Mouse (Mus musculus) lung, embryonic 14.5 days (tissue): Measurements from ENCODE around the gene Nup210l. TPM values are rescaled to one million over a fixed set of nuclear protein-coding genes. Genes with fewer than 3 reads are reported as not detected.
A peak's percentile ranks its signal among the peaks of the same experiment; 100 is the strongest.

Experiments used
- ATAC-seq: fragments of 200-750 bp; cut with Nextera tagmentation; 2 replicates; pipeline ENCODE4 v1.8.0; 2017; ENCODE audit warnings: mild to moderate bottlenecking, moderate TSS enrichment, moderate library complexity; ENCODE audit not compliant: insufficient read depth
- DNase-seq: peaks from one replicate; pipeline ENCODE4 v3.0.0-alpha.2; 2015
- H3K27ac ChIP-seq: fragments of 300-500 bp; sonication (generic); 2 replicates; pipeline ENCODE4 v1.5.1; 2014; ENCODE audit warnings: low read depth, mild to moderate bottlenecking, moderate library complexity
- H3K27me3 ChIP-seq: fragments of 300-500 bp; sonication (generic); 2 replicates; pipeline ENCODE4 v1.6.1; 2014; ENCODE audit warnings: low read length, control low read depth; ENCODE audit not compliant: insufficient read depth
- H3K36me3 ChIP-seq: fragments of 300-500 bp; sonication (generic); 2 replicates; pipeline ENCODE4 v1.6.1; 2014; ENCODE audit warnings: control low read depth; ENCODE audit not compliant: insufficient read depth
- H3K4me1 ChIP-seq: fragments of 300-500 bp; sonication (generic); 2 replicates; pipeline ENCODE4 v1.6.1; 2014; ENCODE audit warnings: antibody characterized with exemption, control low read depth; ENCODE audit not compliant: insufficient read depth
- H3K4me2 ChIP-seq: fragments of 300-500 bp; sonication (generic); 2 replicates; pipeline ENCODE4 v1.6.1; 2014; ENCODE audit warnings: mild to moderate bottlenecking
- H3K4me3 ChIP-seq: fragments of 300-500 bp; sonication (generic); 2 replicates; pipeline ENCODE4 v1.5.1; 2014; ENCODE audit warnings: low read depth, low read length
- H3K9ac ChIP-seq: fragments of 300-500 bp; sonication (generic); 2 replicates; pipeline ENCODE4 v1.6.1; 2014
- H3K9me3 ChIP-seq: fragments of 300-500 bp; sonication (generic); 2 replicates; pipeline ENCODE4 v1.6.1; 2016; ENCODE audit warnings: low read depth, low read length, control low read depth
- CTCF ChIP-seq: IDR thresholded peaks from 2 replicates; pipeline ENCODE4 v1.5.1; 2016; ENCODE audit warnings: antibody characterized with exemption, low read depth
- WGBS: fragments of 180-500 bp; shearing (Covaris S2); extraction: QIAGEN DNeasy Blood & Tissue Kit; methylation state at CpG from one replicate; pipeline ENCODE4 v1.1.7; 2014; 5-methylcytosine and 5-hydroxymethylcytosine counted together
- polyA plus RNA-seq: library from polyadenylated mRNA; unstranded; fragments of >200 nt; fragmentation: Nextera tagmentation; extraction: Ambion mirVana; gene quantifications from 2 replicates; pipeline ENCODE4 v1.2.1, GENCODE M21; 2014

The Nup210l gene
- polyA plus RNA-seq, 1 experiment from 2014 or later: 0.58 TPM

DNA sequence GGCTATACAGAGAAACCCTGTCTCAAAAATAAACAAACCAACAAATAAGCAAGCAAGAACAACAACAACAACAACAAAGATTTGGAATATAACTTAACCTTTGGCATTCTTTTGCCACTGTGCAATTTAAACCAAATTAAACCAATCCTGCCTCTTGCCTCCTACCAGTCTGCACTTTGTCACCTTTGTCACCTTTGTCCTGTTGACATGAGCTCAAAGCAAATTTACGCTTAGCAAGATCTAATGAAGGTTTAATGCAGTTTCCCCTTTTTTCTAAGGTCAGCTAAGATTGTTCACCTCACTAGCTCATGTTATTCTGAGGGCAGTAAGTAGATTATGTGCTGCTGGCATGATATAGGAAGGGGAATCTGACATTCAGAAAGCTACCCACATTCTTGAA is 93.6 kb downstream of the Nup210l start:
- WGBS: 76% methylated on average over 1 of the region's 1 CpGs
- no peaks in the 10 kb centered on the region for H3K36me3 ChIP-seq
- no peak overlapping the region for H3K9ac ChIP-seq
- TF ChIP-seq CTCF: no peak
- H3K4me3 ChIP-seq: no peak overlapping the region
- H3K27me3 ChIP-seq: no peaks in the 10 kb centered on the region
- ATAC-seq: no peak
- no peaks in the 10 kb centered on the region for H3K9me3 ChIP-seq
- DNase-seq: no peak
- H3K4me2 ChIP-seq: no peak overlapping the region
- no peaks in the 10 kb centered on the region for H3K4me1 ChIP-seq
- H3K27ac ChIP-seq: no peak overlapping the region

DNA sequence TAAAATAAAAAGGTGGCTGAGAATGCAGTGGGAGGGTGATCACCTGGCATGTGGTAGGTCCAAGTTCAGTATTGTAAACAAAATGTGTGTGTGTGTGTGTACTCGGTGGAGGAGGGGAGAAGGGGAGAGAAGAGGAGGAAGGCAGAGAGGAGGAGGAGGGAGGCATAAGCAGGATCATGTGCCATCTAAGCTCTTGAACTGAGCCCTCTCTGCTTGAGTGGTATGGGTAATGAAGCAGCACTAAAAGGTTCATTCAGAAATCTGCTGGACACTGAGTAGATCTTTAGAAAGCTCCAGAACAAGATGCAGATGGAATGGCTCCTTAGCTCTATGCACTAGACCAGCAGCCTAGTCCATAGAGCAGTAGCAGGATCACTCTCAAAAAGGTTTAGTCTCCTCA is 99.0 kb downstream of the Nup210l start:
- H3K27me3 ChIP-seq: no peaks in the 10 kb centered on the region
- H3K4me2 ChIP-seq: no peak overlapping the region
- no peaks in the 10 kb centered on the region for H3K9me3 ChIP-seq
- 65% methylated on average over 1 of the region's 1 CpGs for WGBS
- H3K4me3 ChIP-seq: no peak overlapping the region
- no peak overlapping the region for H3K27ac ChIP-seq
- DNase-seq (no peak), ATAC-seq (no peak)
- no peaks in the 10 kb centered on the region for H3K4me1 ChIP-seq
- H3K36me3 ChIP-seq: peaks cover 6% of the 10 kb centered on the region
- no peak overlapping the region for H3K9ac ChIP-seq
- TF ChIP-seq CTCF: no peak

DNA sequence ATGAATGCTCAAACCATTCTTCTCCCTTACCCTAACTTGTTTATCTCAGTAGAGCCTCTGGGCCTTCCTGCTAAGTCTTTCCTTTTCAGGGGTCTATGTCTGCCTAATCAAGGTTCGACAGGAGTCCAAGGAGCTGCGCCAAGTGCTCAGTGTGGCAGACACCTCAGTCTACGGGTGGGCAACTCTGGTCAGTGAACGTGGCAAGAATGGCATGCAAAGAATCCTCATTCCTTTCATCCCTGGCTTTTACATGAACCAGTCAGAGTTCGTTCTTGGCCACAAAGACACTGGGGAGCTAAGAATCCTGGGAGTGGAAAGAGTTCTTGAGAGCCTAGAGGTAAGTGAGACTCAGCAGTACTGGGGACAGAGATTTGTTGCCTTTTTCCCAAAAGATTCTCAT is 99.7 kb downstream of the Nup210l start:
- Histone ChIP-seq H3K4me2 (no peak overlapping the region), H3K9me3 (no peaks in the 10 kb centered on the region), H3K4me3 (no peak overlapping the region), H3K36me3 (peaks cover 13% of the 10 kb centered on the region), H3K27me3 (no peaks in the 10 kb centered on the region), H3K9ac (no peak overlapping the region), H3K4me1 (no peaks in the 10 kb centered on the region), H3K27ac (no peak overlapping the region)
- 66% methylated on average over 5 of the region's 5 CpGs for WGBS
- ATAC-seq (no peak), DNase-seq (no peak)
- no peak for TF ChIP-seq CTCF

DNA sequence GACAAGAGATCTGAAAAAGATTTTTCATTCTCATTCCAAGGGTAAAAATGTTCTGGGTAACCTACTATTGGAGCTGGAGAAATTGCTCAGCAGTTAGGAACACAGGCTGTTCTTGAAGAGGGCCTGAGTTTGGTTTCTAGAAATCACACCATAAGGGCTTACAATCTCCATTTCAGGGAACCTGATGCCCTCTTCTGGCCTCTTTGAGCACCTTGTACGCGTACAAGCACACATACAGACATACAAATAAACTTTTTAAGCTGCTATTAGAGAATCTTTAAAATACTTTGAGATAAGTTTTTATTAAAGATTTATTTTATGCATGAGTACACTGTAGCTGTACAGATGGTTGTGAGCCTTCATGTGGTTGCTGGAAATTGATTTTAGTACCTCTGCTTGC is 100.7 kb downstream of the Nup210l start:
- no peak for ATAC-seq
- TF ChIP-seq CTCF: no peak
- Histone ChIP-seq H3K36me3 (peaks cover 23% of the 10 kb centered on the region), H3K27me3 (no peaks in the 10 kb centered on the region), H3K9me3 (no peaks in the 10 kb centered on the region), H3K4me1 (no peaks in the 10 kb centered on the region), H3K4me3 (no peak overlapping the region), H3K9ac (no peak overlapping the region), H3K27ac (no peak overlapping the region), H3K4me2 (no peak overlapping the region)
- WGBS: 94% methylated on average over 2 of the region's 2 CpGs
- DNase-seq: no peak

DNA sequence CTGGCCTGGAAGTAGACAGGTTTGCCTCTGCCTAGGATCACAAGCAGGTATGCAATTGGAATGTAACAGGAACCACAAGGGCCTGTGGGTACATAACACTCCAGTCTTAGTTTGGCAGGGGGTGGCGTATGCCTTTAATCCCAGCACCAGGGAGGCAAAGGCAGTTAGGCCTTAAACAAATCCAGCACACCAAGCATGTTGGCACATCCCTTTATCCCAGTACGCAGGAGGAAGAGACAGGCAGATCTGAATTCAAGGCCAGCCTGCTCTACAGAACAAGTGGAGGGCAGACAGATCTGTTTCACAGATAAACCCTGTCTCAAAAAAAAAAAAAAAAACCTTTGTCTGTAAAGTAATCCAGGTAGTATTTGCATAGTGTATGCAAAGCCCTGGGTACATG is 104.7 kb downstream of the Nup210l start:
- DNase-seq (no peak), ATAC-seq (no peak)
- Histone ChIP-seq H3K4me2 (no peak overlapping the region), H3K27me3 (no peaks in the 10 kb centered on the region), H3K4me1 (peaks cover 13% of the 10 kb centered on the region), H3K9ac (no peak overlapping the region), H3K36me3 (peaks cover 55% of the 10 kb centered on the region), H3K27ac (no peak overlapping the region), H3K4me3 (no peak overlapping the region), H3K9me3 (no peaks in the 10 kb centered on the region)
- WGBS: 72% methylated on average over 2 of the region's 2 CpGs
- TF ChIP-seq CTCF: no peak

DNA sequence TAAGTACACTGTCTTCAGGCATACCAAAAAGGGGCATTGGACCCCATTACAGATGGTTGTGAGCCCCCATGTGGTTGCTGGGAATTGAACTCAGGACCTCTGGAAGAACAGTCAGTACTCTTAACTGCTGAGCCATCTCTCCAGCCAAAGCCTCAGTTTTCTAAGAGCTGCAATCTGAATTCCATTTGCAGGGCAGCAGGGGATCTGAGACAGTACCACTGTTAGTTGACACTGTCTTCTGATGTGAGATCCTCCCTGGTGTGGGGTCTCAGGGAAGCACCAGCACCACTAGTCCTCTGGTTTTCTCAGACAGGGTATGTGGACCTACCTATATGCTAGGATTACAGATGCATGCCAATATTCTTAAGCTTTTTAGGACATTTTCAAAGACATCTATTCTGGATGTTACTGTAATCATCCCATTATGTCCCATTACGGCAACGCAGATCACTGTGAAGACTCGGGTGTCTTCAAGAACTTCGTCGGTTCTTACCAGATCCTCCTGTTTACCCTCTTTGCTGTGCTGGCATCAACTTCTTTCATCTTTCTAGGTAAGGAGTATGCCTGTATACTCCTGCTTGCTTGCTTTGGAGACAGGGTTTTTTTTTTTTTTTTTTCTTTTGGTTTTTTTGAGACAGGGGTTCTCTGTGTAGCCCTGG is 106.1 kb downstream of the Nup210l start:
- H3K4me3 ChIP-seq: no peak overlapping the region
- H3K4me1 ChIP-seq: peaks cover 18% of the 10 kb centered on the region
- H3K9ac ChIP-seq: no peak overlapping the region
- no peak for ATAC-seq
- DNase-seq: no peak
- peaks cover 55% of the 10 kb centered on the region for H3K36me3 ChIP-seq
- no peaks in the 10 kb centered on the region for H3K9me3 ChIP-seq
- no peak overlapping the region for H3K4me2 ChIP-seq
- no peak for TF ChIP-seq CTCF
- H3K27me3 ChIP-seq: no peaks in the 10 kb centered on the region
- WGBS: 87% methylated on average over 5 of the region's 5 CpGs
- no peak overlapping the region for H3K27ac ChIP-seq

DNA sequence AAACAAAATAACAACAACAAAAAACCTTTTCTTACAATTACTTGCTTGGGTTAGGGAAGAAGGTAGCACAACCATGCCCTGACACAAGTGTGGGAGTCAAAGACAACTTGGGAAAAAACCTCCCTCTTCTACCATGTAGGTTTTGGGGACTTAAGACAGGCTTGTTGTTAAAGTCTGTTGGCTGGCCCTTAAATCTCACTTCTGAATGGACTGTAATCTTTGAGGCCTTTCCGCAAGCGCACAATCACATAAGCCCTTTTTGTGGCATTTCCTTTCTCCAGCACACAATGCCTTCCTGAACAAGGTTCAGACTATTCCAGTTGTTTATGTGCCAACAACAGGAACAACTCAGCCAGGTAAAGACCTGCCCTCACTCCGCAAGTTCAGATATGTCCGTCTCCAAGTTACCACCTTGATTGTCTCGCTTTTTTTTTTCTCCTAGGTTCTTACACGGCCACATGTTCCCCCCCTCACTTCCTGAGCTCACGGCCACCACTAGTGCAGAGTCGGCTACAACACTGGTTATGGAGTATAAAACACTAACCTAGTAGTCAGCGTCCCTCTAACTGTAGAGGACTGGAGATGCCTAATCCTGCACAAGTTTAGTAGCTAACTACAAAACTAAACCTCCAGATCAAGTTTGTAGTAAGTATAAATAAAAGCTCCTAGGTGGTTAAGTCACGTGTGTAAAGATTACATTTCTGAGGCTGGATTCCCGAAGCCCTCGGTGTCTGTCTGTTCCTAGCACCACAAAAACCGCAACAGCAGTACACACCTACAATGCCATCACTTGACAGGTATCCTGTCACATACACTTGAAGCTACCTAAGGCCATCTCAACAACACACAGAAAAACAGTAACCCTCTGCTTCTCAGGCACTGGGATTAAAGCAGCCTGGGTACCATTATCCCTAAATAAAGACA is 107.8 kb downstream of the Nup210l start:
- TF ChIP-seq CTCF: no peak
- ATAC-seq (no peak), DNase-seq (no peak)
- H3K4me2 ChIP-seq: peak overlapping the region; percentile 98
- H3K36me3 ChIP-seq: peaks cover 55% of the 10 kb centered on the region
- H3K4me1 ChIP-seq: peaks cover 18% of the 10 kb centered on the region
- 73% methylated on average over 13 of the region's 13 CpGs for WGBS
- peak overlapping the region; percentile 71 for H3K4me3 ChIP-seq
- no peaks in the 10 kb centered on the region for H3K9me3 ChIP-seq
- H3K9ac ChIP-seq: peak overlapping the region; percentile 95
- H3K27me3 ChIP-seq: no peaks in the 10 kb centered on the region
- no peak overlapping the region for H3K27ac ChIP-seq
